Mouse (Mus musculus) midbrain, embryonic 11.5 days (tissue): ENCODE measurements around the gene Rbm38. TPM values are rescaled to one million over a fixed set of nuclear protein-coding genes. Genes with fewer than 3 reads are reported as not detected.

Experiments used
- ATAC-seq: fragments of 200-750 bp; cut with Nextera tagmentation; 2 replicates; pipeline ENCODE4 v1.8.0; 2017; ENCODE audit warnings: moderate TSS enrichment, moderate library complexity; ENCODE audit not compliant: low FRiP score
- DNase-seq: peaks from one replicate; pipeline ENCODE4 v3.0.0; 2015; ENCODE audit warnings: low spot score; ENCODE audit errors: missing footprints
- H3K27ac ChIP-seq: fragments of 300-500 bp; sonication (generic); 2 replicates; pipeline ENCODE4 v1.5.1; 2014; ENCODE audit warnings: low read depth, low read length
- H3K27me3 ChIP-seq: fragments of 300-500 bp; sonication (generic); 2 replicates; pipeline ENCODE4 v1.6.1; 2014; ENCODE audit warnings: mild to moderate bottlenecking, low read length, moderate library complexity, mixed read lengths; ENCODE audit not compliant: control insufficient read depth, insufficient read depth
- H3K36me3 ChIP-seq: fragments of 300-500 bp; sonication (generic); 2 replicates; pipeline ENCODE4 v1.6.1; 2014; ENCODE audit warnings: mild to moderate bottlenecking, low read length, moderate library complexity, mixed read lengths; ENCODE audit not compliant: control insufficient read depth, insufficient read depth
- H3K4me1 ChIP-seq: fragments of 300-500 bp; sonication (generic); 2 replicates; pipeline ENCODE4 v1.6.1; 2014; ENCODE audit warnings: low read length; ENCODE audit not compliant: control insufficient read depth, insufficient read depth
- H3K4me2 ChIP-seq: fragments of 300-500 bp; sonication (generic); 2 replicates; pipeline ENCODE4 v1.6.1; 2014; ENCODE audit warnings: mild to moderate bottlenecking, moderate library complexity
- H3K4me3 ChIP-seq: fragments of 300-500 bp; sonication (generic); 2 replicates; pipeline ENCODE4 v1.5.1; 2014; ENCODE audit warnings: low read depth, low read length
- H3K9ac ChIP-seq: fragments of 300-500 bp; sonication (generic); 2 replicates; pipeline ENCODE4 v1.6.1; 2014; ENCODE audit warnings: low read length
- H3K9me3 ChIP-seq: fragments of 300-500 bp; sonication (generic); 2 replicates; pipeline ENCODE4 v1.6.1; 2016; ENCODE audit warnings: low read length; ENCODE audit not compliant: control insufficient read depth
- WGBS: fragments of 180-500 bp; shearing (Covaris S2); extraction: QIAGEN DNeasy Blood & Tissue Kit; methylation state at CpG from one replicate; pipeline ENCODE4 v1.1.7; 2014; 5-methylcytosine and 5-hydroxymethylcytosine counted together
- polyA plus RNA-seq: library from polyadenylated mRNA; unstranded; fragments of >200 nt; fragmentation: Nextera tagmentation; extraction: Ambion mirVana; gene quantifications from 2 replicates; pipeline ENCODE4 v1.2.1, GENCODE M21; 2014

Rbm38 gene
- polyA plus RNA-seq, 1 experiment from 2014 or later: 77.3 TPM

GRCm38 (mm10) chr2:172979666-172980345 is 40.5 kb upstream of the Rbm38 start:
- no peaks in the 10 kb centered on the region for H3K36me3 ChIP-seq
- H3K27me3 ChIP-seq: no peaks in the 10 kb centered on the region
- H3K4me3 ChIP-seq: no peak overlapping the region
- H3K9me3 ChIP-seq: no peaks in the 10 kb centered on the region
- H3K4me1 ChIP-seq: peaks cover 8% of the 10 kb centered on the region
- no peak overlapping the region for H3K27ac ChIP-seq
- ATAC-seq (no peak), DNase-seq (peak; percentile 31)
- 93% methylated on average over 36 of the region's 43 CpGs for WGBS
- H3K4me2 ChIP-seq: no peak overlapping the region
- no peak overlapping the region for H3K9ac ChIP-seq

DNA sequence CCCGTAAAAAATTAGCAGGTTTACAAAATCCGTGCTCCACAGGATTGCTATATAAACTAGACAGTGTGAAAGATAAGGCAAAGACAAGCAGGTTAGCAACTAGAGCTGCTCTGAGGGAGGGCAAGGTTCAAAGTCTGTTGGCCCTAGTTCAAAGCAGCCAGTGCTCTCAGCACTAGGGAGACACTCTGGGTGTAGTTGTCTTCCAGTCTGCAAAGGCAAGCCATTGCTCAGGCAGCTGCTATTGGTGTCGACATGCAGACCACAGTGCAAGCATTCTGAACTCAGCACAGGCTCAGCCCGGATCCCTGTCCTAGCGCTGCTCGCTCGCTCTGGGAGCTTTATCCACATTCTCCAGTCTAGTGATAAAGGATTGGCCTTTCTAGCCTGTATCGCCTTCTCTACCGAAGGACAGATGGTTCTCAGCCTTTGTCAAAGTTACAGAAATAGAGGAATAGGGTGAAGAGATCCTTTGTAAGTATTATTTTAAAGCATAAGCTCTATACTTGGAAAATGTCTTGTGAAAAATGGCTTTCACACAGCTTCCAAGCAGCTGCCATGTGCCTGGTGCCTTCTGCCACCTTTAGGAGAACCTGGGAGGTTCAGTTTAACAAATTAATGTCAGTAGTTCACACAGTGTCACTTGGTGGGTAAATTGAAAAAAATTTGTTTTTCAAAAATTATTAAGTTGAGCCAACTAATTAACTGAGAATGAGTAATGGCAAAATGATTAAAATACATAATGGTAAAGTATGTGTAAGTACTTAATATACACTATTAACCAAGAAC is 37.3 kb upstream of the Rbm38 start:
- WGBS: 82% methylated on average over 9 of the region's 9 CpGs
- no peaks in the 10 kb centered on the region for H3K27me3 ChIP-seq
- no peak overlapping the region for H3K9ac ChIP-seq
- no peak overlapping the region for H3K4me2 ChIP-seq
- DNase-seq (peak; percentile 80), ATAC-seq (no peak)
- no peaks in the 10 kb centered on the region for H3K9me3 ChIP-seq
- H3K36me3 ChIP-seq: no peaks in the 10 kb centered on the region
- H3K27ac ChIP-seq: no peak overlapping the region
- H3K4me1 ChIP-seq: no peaks in the 10 kb centered on the region
- no peak overlapping the region for H3K4me3 ChIP-seq

- Histone ChIP-seq H3K4me3 (no peak overlapping the region), H3K9me3 (no peaks in the 10 kb centered on the region), H3K36me3 (no peaks in the 10 kb centered on the region), H3K4me2 (no peak overlapping the region), H3K4me1 (no peaks in the 10 kb centered on the region), H3K9ac (no peak overlapping the region), H3K27me3 (no peaks in the 10 kb centered on the region; the same call in 1 of the 2 replicates), H3K27ac (no peak overlapping the region)
- WGBS: 79% methylated on average over 6 of the region's 6 CpGs
- DNase-seq (no peak), ATAC-seq (no peak)
These were observed 30.1 kb upstream of the Rbm38 start for GRCm38 (mm10) chr2:172990161-172990560.

DNA sequence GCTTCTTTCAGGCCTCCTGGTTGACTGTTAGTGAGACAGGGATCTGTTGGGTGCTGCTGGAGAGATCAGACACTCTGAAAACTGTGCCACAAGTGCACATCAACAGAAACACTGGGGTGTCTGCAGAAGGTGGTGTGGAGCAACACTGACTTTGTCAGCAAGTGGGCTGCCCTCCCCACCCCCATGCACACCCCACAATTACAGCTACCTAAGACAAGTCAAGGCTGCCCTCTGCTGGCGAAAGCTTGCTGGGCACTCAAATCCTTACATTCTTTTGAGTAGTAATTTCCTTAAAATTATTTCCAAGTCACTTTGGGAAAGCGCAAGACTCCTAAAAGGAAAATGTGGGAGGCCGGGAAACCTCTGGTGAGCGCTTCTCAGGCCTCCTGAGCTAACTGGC is 24.1 kb upstream of the Rbm38 start:
- no peaks in the 10 kb centered on the region; the same call in 1 of the 2 replicates for H3K27me3 ChIP-seq
- no peak overlapping the region for H3K4me3 ChIP-seq
- no peaks in the 10 kb centered on the region for H3K9me3 ChIP-seq
- WGBS: 14% methylated on average over 4 of the region's 4 CpGs
- peaks cover 5% of the 10 kb centered on the region for H3K4me1 ChIP-seq
- DNase-seq: peak; percentile 97
- no peak overlapping the region for H3K9ac ChIP-seq
- no peak for ATAC-seq
- H3K4me2 ChIP-seq: no peak overlapping the region
- no peaks in the 10 kb centered on the region for H3K36me3 ChIP-seq
- no peak overlapping the region for H3K27ac ChIP-seq

DNA sequence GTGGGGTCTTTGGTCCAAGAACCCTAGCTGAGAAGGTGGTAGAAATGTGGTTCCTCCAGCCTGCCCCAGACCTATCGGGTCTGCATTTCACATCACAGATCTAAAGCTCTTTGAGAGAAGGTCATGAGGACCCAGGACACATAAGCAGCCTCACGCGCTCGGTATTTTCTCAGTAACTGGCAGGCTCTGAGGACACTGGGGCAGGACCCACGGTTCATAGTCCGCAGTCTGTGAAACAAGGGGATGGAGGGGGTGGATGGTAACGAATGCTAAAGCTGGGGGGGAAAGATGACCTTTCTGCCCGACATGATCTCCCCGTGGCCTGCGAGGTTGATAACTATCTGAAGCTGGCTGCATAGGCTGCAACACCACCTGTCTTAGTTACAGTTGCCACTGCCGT is 22.6 kb upstream of the Rbm38 start:
- Histone ChIP-seq H3K36me3 (0 out of 2 replicates have a peak, but pooled peaks cover 4% of the 10 kb centered on the region), H3K9ac (no peak overlapping the region), H3K9me3 (no peaks in the 10 kb centered on the region), H3K4me1 (peaks cover 8% of the 10 kb centered on the region), H3K4me2 (no peak overlapping the region), H3K4me3 (no peak overlapping the region), H3K27ac (no peak overlapping the region), H3K27me3 (no peaks in the 10 kb centered on the region; the same call in 1 of the 2 replicates)
- DNase-seq (peak; percentile 21), ATAC-seq (no peak)
- 72% methylated on average over 11 of the region's 11 CpGs for WGBS

- Histone ChIP-seq H3K9me3 (no peaks in the 10 kb centered on the region), H3K9ac (no peak overlapping the region), H3K4me1 (peaks cover 8% of the 10 kb centered on the region), H3K4me2 (no peak overlapping the region), H3K27me3 (no peaks in the 10 kb centered on the region; the same call in 1 of the 2 replicates), H3K36me3 (0 out of 2 replicates have a peak, but pooled peaks cover 6% of the 10 kb centered on the region), H3K27ac (no peak overlapping the region), H3K4me3 (no peak overlapping the region)
- 74% methylated on average over 7 of the region's 7 CpGs for WGBS
- no peak for ATAC-seq
- peak; percentile 79 for DNase-seq
These were observed 21.8 kb upstream of the Rbm38 start for GRCm38 (mm10) chr2:172998478-172998877.

GRCm38 (mm10) chr2:172999630-173000284 is 20.5 kb upstream of the Rbm38 start, which contains the start of gene Rae1:
Gene Rae1 (plus strand): TSS chr2:173000117.
- no peaks in the 10 kb centered on the region for H3K9me3 ChIP-seq
- peak within 1 kb of the TSS; percentile 96 for H3K4me3 ChIP-seq
- no peaks in the 10 kb centered on the region for H3K27me3 ChIP-seq
- H3K36me3 ChIP-seq: peaks cover 17% of the 10 kb centered on the region
- peak within 1 kb of the TSS; percentile 51 for H3K27ac ChIP-seq
- peaks cover 8% of the 10 kb centered on the region for H3K4me1 ChIP-seq
- H3K4me2 ChIP-seq: peak within 1 kb of the TSS; percentile 79
- DNase-seq (peak; percentile 100), ATAC-seq (peak; percentile 96)
- peak within 1 kb of the TSS; percentile 90 for H3K9ac ChIP-seq
- WGBS: under 1% methylated on average over 45 of the region's 45 CpGs

DNA sequence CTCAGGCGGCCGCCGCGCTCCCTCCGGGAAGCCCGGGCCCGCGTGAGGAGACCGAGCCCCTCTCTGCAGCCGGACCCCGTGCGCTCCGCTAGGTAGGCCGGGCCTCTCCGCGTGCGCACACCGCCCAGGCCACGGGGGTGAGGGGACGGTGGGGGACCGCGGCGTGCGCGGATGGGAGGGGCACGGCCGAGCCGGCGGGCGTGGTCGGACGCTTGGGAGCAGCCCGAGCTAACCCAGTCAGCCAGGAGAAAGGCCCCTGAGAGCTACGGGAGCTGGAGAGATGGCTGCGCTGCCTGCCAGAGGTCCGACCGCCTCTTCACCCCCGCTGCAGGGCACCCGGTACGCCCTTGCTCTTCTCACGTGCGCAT is 20.0 kb upstream of the Rbm38 start:
- H3K4me1 ChIP-seq: peaks cover 8% of the 10 kb centered on the region
- H3K27ac ChIP-seq: peak overlapping the region; percentile 51
- H3K4me3 ChIP-seq: peak overlapping the region; percentile 96
- no peaks in the 10 kb centered on the region for H3K27me3 ChIP-seq
- peak; percentile 91 for ATAC-seq
- no peak for DNase-seq
- peak overlapping the region; percentile 90 for H3K9ac ChIP-seq
- peak overlapping the region; percentile 79 for H3K4me2 ChIP-seq
- under 1% methylated on average over 42 of the region's 42 CpGs for WGBS
- H3K36me3 ChIP-seq: peaks cover 20% of the 10 kb centered on the region
- no peaks in the 10 kb centered on the region for H3K9me3 ChIP-seq

DNA sequence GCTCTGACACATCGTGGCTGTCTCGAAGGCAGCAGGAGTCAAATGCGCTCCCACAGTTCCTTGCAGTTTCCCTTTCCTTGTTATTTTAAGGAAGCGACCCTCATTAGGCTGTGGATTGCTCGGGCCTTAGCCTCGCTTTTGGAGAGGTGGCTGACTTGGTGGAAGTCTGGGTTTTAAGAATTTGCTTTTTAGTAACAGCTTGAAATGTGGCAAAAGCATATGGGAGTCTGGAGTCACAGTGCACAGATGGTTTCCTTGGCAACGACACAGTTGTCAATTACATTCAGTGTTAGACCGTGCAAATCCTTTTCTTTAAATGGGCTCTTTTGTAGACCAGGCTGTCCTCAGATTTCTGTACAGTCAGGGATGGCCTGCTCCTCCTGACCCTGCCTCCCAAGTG is 19.4 kb upstream of the Rbm38 start:
- Histone ChIP-seq H3K27ac (no peak overlapping the region), H3K4me3 (peak overlapping the region; percentile 96), H3K36me3 (peaks cover 23% of the 10 kb centered on the region), H3K9me3 (no peaks in the 10 kb centered on the region), H3K4me1 (peaks cover 8% of the 10 kb centered on the region), H3K27me3 (no peaks in the 10 kb centered on the region), H3K9ac (peak overlapping the region; percentile 90), H3K4me2 (peak overlapping the region; percentile 79)
- ATAC-seq (no peak), DNase-seq (peak; percentile 88)
- 25% methylated on average over 8 of the region's 8 CpGs for whole genome bisulfite sequencing
